Mouse (Mus musculus) kidney, adult 2 months (tissue): ENCODE measurements around the gene Pfdn6. TPM values are rescaled to one million over a fixed set of nuclear protein-coding genes. Genes with fewer than 3 reads are reported as not detected.
A peak's percentile ranks its signal among the peaks of the same experiment; 100 is the strongest.
"Not testable (repeated sequence)": the region's sequence is repeated elsewhere in the genome, so short reads cannot be mapped to it uniquely, and the experiment has no call there.

ENCODE experiments used
- DNase-seq: peaks from one replicate; pipeline ENCODE4 v3.0.0; 2021
- H3K27ac ChIP-seq: fragments of 200-500 bp; 2 replicates; pipeline ENCODE4 v1.5.1; 2012; ENCODE audit warnings: low read depth, low read length, control low read depth, inconsistent platforms; ENCODE audit not compliant: insufficient read depth
- H3K27me3 ChIP-seq: fragments of 200-500 bp; replicated peaks from 2 replicates; pipeline ENCODE4 v1.6.1; 2012; ENCODE audit warnings: mild to moderate bottlenecking, moderate library complexity, low read length, inconsistent platforms; ENCODE audit not compliant: control insufficient read depth, insufficient read depth
- H3K36me3 ChIP-seq: fragments of 200-500 bp; 2 replicates; pipeline ENCODE4 v1.6.1; 2012; ENCODE audit warnings: mild to moderate bottlenecking, moderate library complexity, low read length, inconsistent platforms; ENCODE audit not compliant: control insufficient read depth, insufficient read depth
- H3K4me1 ChIP-seq: fragments of 200-500 bp; 2 replicates; pipeline ENCODE4 v1.6.1; 2011; ENCODE audit warnings: low read length; ENCODE audit not compliant: control insufficient read depth, insufficient read depth
- H3K4me3 ChIP-seq: fragments of 200-500 bp; 2 replicates; pipeline ENCODE4 v1.5.1; 2011; ENCODE audit warnings: mild to moderate bottlenecking, low read depth, low read length, control low read depth; ENCODE audit not compliant: insufficient read depth
- CTCF ChIP-seq: fragments of 200-500 bp; conservative IDR thresholded peaks from 2 replicates; pipeline ENCODE4 v1.5.1; 2011; ENCODE audit warnings: low read depth, mild to moderate bottlenecking, control low read depth, low read length, moderate library complexity, mixed read lengths; ENCODE audit not compliant: insufficient read depth, insufficient read length
- POLR2A ChIP-seq: fragments of 200-500 bp; IDR thresholded peaks from one replicate; pipeline ENCODE4 v1.6.1; 2011; ENCODE audit warnings: low read depth, low read length, control low read depth
- WGBS: fragments of 180-500 bp; shearing (Covaris S2); methylation state at CpG from one replicate; pipeline ENCODE4 v1.1.7; 2018; 5-methylcytosine and 5-hydroxymethylcytosine counted together
- polyA plus RNA-seq: library from polyadenylated mRNA; depleted of rRNA; stranded (reverse); fragments of >200 nt; gene quantifications from 2 replicates; pipeline ENCODE4 v1.2.3, GENCODE M21; 2012

Gene Pfdn6
- polyA plus RNA-seq, 1 experiment = 41.1 TPM

GRCm38 (mm10) chr17:33909077-33909868, 30.9 kb downstream of the Pfdn6 start, which contains the start of gene Daxx:
Daxx (plus strand) TSS chr17:33909414.
- Histone ChIP-seq H3K27ac (peak within 1 kb of the TSS; percentile 78), H3K36me3 (no peaks in the 10 kb centered on the region; the same call in 1 of the 2 replicates), H3K4me3 (peak within 1 kb of the TSS; percentile 70), H3K4me1 (peaks cover 4% of the 10 kb centered on the region; the same call in 1 of the 2 replicates), H3K27me3 (no peaks in the 10 kb centered on the region)
- WGBS = under 1% methylated on average over 67 of the region's 68 CpGs
- peak; percentile 99 for DNase-seq
- TF ChIP-seq CTCF = no peak
- TF ChIP-seq POLR2A = peak; percentile 16

- no peaks in the 10 kb centered on the region for H3K27me3 ChIP-seq
- under 1% methylated on average over 44 of the region's 44 CpGs for WGBS
- H3K27ac ChIP-seq = peak overlapping the region; percentile 71
- TF ChIP-seq CTCF (no peak), POLR2A (no peak)
- peak; percentile 62 for DNase-seq
- peaks cover 4% of the 10 kb centered on the region; the same call in 1 of the 2 replicates for H3K4me1 ChIP-seq
- H3K4me3 ChIP-seq = peak overlapping the region; percentile 66
- H3K36me3 ChIP-seq = no peaks in the 10 kb centered on the region; the same call in 1 of the 2 replicates
These were observed 31.6 kb downstream of the Pfdn6 start for GRCm38 (mm10) chr17:33908331-33909076.

- not testable (repeated sequence) for H3K27ac ChIP-seq, DNase-seq, H3K27me3 ChIP-seq, H3K36me3 ChIP-seq, H3K4me1 ChIP-seq, H3K4me3 ChIP-seq
- 30% methylated on average over 4 of the region's 4 CpGs for WGBS
These were observed 35.3 kb downstream of the Pfdn6 start, which contains the start of gene Platr17 for GRCm38 (mm10) chr17:33904835-33905234. Platr17 (plus strand) TSS chr17:33905135.

- 72% methylated on average over 6 of the region's 6 CpGs for WGBS
- not testable (repeated sequence) for DNase-seq, H3K4me3 ChIP-seq
These were observed 36.1 kb downstream of the Pfdn6 start for GRCm38 (mm10) chr17:33903911-33904651.

GRCm38 (mm10) chr17:33902491-33902890, 37.7 kb downstream of the Pfdn6 start:
- H3K4me1 ChIP-seq = no peaks in the 10 kb centered on the region
- no peak overlapping the region for H3K27ac ChIP-seq
- H3K36me3 ChIP-seq = no peaks in the 10 kb centered on the region
- no peak overlapping the region for H3K4me3 ChIP-seq
- DNase-seq = no peak
- no peaks in the 10 kb centered on the region for H3K27me3 ChIP-seq
- TF ChIP-seq POLR2A (no peak), CTCF (no peak)
- 74% methylated on average over 7 of the region's 7 CpGs for WGBS

More at GRCm38 (mm10) chr17:33903911-33904651, 36.1 kb downstream of the Pfdn6 start:
- H3K27me3 ChIP-seq, H3K4me1 ChIP-seq, H3K27ac ChIP-seq, H3K36me3 ChIP-seq: not testable (repeated sequence)

GRCm38 (mm10) chr17:33902079-33902478, 38.1 kb downstream of the Pfdn6 start:
- no peak for DNase-seq
- WGBS = 43% methylated on average over 4 of the region's 4 CpGs
- TF ChIP-seq CTCF = no peak
- TF ChIP-seq POLR2A = no peak
- H3K27me3 ChIP-seq = no peaks in the 10 kb centered on the region
- H3K4me3 ChIP-seq = no peak overlapping the region
- no peak overlapping the region for H3K27ac ChIP-seq
- no peaks in the 10 kb centered on the region for H3K36me3 ChIP-seq
- no peaks in the 10 kb centered on the region for H3K4me1 ChIP-seq

GRCm38 (mm10) chr17:33901653-33902052, 38.5 kb downstream of the Pfdn6 start:
- 78% methylated on average over 4 of the region's 4 CpGs for WGBS
- DNase-seq = no peak
- Histone ChIP-seq H3K27me3 (no peaks in the 10 kb centered on the region), H3K4me1 (no peaks in the 10 kb centered on the region), H3K4me3 (no peak overlapping the region), H3K36me3 (no peaks in the 10 kb centered on the region), H3K27ac (no peak overlapping the region)
- TF ChIP-seq CTCF (no peak), POLR2A (no peak)
